Mouse (Mus musculus) neural tube, embryonic 11.5 days (tissue): ENCODE data around the gene Ehd1. TPM values are rescaled to one million over a fixed set of nuclear protein-coding genes. Genes with fewer than 3 reads are reported as not detected.
"Not testable (repeated sequence)": the region's sequence is repeated elsewhere in the genome, so short reads cannot be mapped to it uniquely, and the experiment has no call there.

Experiments
- ATAC-seq: fragments of 200-750 bp; cut with Nextera tagmentation; 2 replicates; pipeline ENCODE4 v1.8.0; 2017; ENCODE audit warnings: moderate number of reproducible peaks, mild to moderate bottlenecking, moderate TSS enrichment, moderate library complexity; ENCODE audit not compliant: insufficient read depth, low FRiP score, low TSS enrichment
- DNase-seq: peaks from one replicate; pipeline ENCODE4 v3.0.0-alpha.2; 2015; ENCODE audit warnings: low spot score
- H3K27ac ChIP-seq: fragments of 300-500 bp; sonication (generic); 2 replicates; pipeline ENCODE4 v1.5.1; 2014; ENCODE audit warnings: low read depth, mild to moderate bottlenecking, low read length
- H3K27me3 ChIP-seq: fragments of 300-500 bp; sonication (generic); 2 replicates; pipeline ENCODE4 v1.6.1; 2014; ENCODE audit warnings: mild to moderate bottlenecking, low read length, mixed read lengths; ENCODE audit not compliant: control insufficient read depth, insufficient read depth
- H3K36me3 ChIP-seq: fragments of 300-500 bp; sonication (generic); 2 replicates; pipeline ENCODE4 v1.6.1; 2014; ENCODE audit warnings: mild to moderate bottlenecking, low read length, moderate library complexity, mixed read lengths; ENCODE audit not compliant: control insufficient read depth, insufficient read depth
- H3K4me1 ChIP-seq: fragments of 300-500 bp; sonication (generic); 2 replicates; pipeline ENCODE4 v1.6.1; 2014; ENCODE audit warnings: low read length, mixed read lengths; ENCODE audit not compliant: control insufficient read depth, insufficient read depth
- H3K4me2 ChIP-seq: fragments of 300-500 bp; sonication (generic); 2 replicates; pipeline ENCODE4 v1.6.1; 2014; ENCODE audit warnings: low read depth, mild to moderate bottlenecking, moderate library complexity
- H3K4me3 ChIP-seq: fragments of 300-500 bp; sonication (generic); 2 replicates; pipeline ENCODE4 v1.5.1; 2014; ENCODE audit warnings: low read depth, low read length
- H3K9ac ChIP-seq: fragments of 300-500 bp; sonication (generic); 2 replicates; pipeline ENCODE4 v1.6.1; 2014; ENCODE audit warnings: mild to moderate bottlenecking, low read length
- H3K9me3 ChIP-seq: fragments of 300-500 bp; sonication (generic); 2 replicates; pipeline ENCODE4 v1.6.1; 2016; ENCODE audit warnings: low read length; ENCODE audit not compliant: control insufficient read depth
- WGBS: fragments of 180-500 bp; shearing (Covaris S2); extraction: QIAGEN DNeasy Blood & Tissue Kit; methylation state at CpG from one replicate; pipeline ENCODE4 v1.1.7; 2014; 5-methylcytosine and 5-hydroxymethylcytosine counted together
- polyA plus RNA-seq: library from polyadenylated mRNA; unstranded; fragments of >200 nt; fragmentation: Nextera tagmentation; extraction: Ambion mirVana; gene quantifications from 2 replicates; pipeline ENCODE4 v1.2.1, GENCODE M21; 2014

Ehd1 gene
- polyA plus RNA-seq, 1 experiment from 2014 or later: 82.2 TPM

DNA sequence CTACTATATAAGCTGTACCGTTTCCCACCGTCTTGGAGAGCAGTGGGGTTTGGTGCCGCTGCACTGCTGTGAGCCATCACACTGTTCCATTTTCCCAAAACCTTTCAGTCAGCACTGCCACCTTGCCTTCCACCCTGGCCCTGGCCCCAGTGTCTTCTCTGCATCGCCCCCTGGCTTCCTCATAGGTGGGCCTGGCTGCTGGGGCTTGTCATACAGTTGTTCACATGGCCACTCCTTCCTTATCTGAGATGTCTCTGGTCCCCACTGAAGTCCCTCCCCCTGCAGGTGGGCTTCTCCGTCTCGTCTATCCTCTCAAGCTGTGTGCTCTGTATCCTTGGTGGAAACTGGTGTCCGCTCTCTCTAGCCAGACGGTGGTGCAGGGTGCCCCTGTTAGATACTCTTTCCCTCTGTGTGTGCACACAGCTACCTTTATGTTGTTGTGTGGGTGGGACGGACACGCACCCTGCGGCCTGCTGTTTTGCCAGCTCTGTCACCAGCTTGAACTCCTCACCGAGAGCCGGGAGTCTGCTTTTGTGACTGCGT lies 13.2 kb downstream of the Ehd1 start:
- DNase-seq (no peak), ATAC-seq (no peak)
- H3K9ac ChIP-seq: no peak overlapping the region
- H3K4me1 ChIP-seq: no peaks in the 10 kb centered on the region
- H3K27me3 ChIP-seq: no peaks in the 10 kb centered on the region
- peaks cover 13% of the 10 kb centered on the region for H3K36me3 ChIP-seq
- H3K4me3 ChIP-seq: no peak overlapping the region
- 92% methylated on average over 14 of the region's 14 CpGs for WGBS
- no peak overlapping the region for H3K27ac ChIP-seq
- H3K4me2 ChIP-seq: no peak overlapping the region
- no peaks in the 10 kb centered on the region for H3K9me3 ChIP-seq

DNA sequence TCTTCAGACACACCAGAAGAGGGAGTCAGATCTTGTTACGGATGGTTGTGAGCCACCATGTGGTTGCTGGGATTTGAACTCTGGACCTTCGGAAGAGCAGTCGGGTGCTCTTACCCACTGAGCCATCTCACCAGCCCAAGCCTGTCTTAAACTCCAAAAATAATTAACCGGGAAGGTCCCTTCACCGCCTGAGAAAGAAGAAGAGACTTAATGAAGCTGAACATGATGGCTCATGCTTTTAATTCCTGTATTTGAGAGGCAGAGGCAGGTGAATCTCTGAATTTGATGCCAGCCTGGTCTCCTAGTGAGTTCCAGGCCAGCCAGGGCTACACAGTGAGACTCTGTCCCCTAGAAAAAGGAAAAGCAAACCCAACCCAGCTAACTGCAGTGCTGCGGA lies 14.2 kb downstream of the Ehd1 start:
- not testable (repeated sequence) for H3K4me1 ChIP-seq, DNase-seq, H3K27ac ChIP-seq, H3K9ac ChIP-seq, H3K4me3 ChIP-seq, H3K9me3 ChIP-seq, ATAC-seq, H3K27me3 ChIP-seq, H3K4me2 ChIP-seq
- WGBS: 94% methylated on average over 5 of the region's 6 CpGs
- H3K36me3 ChIP-seq: peaks cover 22% of the 10 kb centered on the region

DNA sequence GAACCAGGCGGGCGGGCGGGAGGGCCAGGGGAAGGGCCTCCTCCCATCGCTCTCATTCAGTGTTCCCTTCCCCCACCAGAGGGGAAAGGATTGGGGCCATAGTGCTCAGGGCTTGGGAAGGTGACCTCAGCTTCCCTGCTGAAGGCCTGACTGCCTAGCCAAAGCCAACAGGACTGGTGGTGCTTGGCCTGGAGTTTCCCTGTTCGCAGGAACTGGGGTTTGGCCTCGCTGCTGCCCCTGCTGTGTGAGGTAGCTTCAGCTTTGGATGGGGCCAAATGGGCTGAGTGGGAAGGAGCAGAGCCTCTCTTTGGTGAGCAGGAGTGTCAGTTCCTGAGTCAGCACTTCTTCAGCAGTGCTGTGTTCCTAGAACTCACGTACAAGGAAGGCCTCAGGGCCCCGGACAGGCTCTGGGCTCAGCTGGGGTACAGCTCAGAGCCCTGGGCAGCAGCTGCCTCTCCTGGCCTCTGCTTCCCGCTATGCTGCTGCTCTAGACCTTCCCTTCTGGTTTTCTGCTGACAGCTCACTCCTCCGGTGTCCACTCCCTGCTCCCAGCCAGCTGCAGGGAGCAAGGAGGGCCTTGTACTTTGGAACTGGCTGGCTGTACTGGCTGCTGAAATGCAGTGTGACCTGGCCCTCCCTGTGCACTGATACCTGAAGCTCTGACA lies 14.7 kb downstream of the Ehd1 start:
- Histone ChIP-seq H3K4me2 (no peak overlapping the region), H3K4me3 (no peak overlapping the region), H3K4me1 (no peaks in the 10 kb centered on the region), H3K27me3 (no peaks in the 10 kb centered on the region), H3K9ac (no peak overlapping the region), H3K36me3 (peaks cover 24% of the 10 kb centered on the region), H3K27ac (no peak overlapping the region), H3K9me3 (no peaks in the 10 kb centered on the region)
- DNase-seq (no peak), ATAC-seq (no peak)
- WGBS: 73% methylated on average over 10 of the region's 10 CpGs

DNA sequence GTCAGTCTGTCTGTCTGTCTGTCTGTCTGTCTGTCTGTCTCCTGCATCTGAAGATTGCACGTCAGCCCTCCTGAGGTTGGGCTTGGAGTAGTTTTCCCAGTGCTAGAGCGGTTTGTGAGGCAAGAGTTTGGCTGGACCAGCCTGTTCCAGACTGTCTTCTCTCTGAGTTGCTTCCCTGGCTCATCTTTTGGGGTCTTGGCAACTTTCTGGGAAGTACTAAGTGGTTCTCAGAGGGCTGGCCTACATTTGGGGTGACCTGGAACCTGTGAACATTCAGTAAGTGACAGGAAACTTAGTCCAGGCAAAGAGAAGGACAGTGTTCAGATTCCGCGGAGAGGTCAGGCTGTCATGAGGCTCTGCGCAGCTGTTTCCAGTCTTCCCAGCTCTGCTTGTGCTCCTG lies 15.7 kb downstream of the Ehd1 start:
- no peak for DNase-seq
- Histone ChIP-seq H3K9ac (no peak overlapping the region), H3K4me3 (no peak overlapping the region), H3K27me3 (no peaks in the 10 kb centered on the region), H3K4me1 (no peaks in the 10 kb centered on the region), H3K9me3 (no peaks in the 10 kb centered on the region), H3K4me2 (no peak overlapping the region), H3K36me3 (peaks cover 28% of the 10 kb centered on the region), H3K27ac (no peak overlapping the region)
- no peak for ATAC-seq
- WGBS: 86% methylated on average over 5 of the region's 5 CpGs

DNA sequence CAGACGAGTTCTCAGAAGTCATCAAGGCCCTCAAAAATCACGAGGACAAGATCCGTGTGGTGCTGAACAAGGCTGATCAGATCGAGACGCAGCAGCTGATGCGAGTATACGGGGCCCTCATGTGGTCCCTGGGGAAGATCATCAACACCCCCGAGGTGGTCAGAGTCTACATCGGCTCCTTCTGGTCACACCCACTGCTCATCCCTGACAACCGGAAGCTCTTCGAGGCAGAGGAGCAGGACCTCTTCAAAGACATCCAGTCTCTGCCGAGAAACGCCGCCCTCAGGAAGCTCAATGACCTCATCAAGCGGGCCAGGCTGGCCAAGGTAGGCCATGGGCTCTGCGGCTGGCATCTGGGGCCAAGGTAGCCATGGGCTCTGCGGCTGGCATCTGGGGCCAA lies 17.8 kb downstream of the Ehd1 start:
- Histone ChIP-seq H3K36me3 (peaks cover 39% of the 10 kb centered on the region), H3K4me2 (no peak overlapping the region), H3K27me3 (no peaks in the 10 kb centered on the region), H3K9me3 (no peaks in the 10 kb centered on the region), H3K27ac (no peak overlapping the region), H3K9ac (no peak overlapping the region), H3K4me3 (no peak overlapping the region), H3K4me1 (no peaks in the 10 kb centered on the region)
- 94% methylated on average over 17 of the region's 17 CpGs for WGBS
- no peak for DNase-seq
- no peak for ATAC-seq

DNA sequence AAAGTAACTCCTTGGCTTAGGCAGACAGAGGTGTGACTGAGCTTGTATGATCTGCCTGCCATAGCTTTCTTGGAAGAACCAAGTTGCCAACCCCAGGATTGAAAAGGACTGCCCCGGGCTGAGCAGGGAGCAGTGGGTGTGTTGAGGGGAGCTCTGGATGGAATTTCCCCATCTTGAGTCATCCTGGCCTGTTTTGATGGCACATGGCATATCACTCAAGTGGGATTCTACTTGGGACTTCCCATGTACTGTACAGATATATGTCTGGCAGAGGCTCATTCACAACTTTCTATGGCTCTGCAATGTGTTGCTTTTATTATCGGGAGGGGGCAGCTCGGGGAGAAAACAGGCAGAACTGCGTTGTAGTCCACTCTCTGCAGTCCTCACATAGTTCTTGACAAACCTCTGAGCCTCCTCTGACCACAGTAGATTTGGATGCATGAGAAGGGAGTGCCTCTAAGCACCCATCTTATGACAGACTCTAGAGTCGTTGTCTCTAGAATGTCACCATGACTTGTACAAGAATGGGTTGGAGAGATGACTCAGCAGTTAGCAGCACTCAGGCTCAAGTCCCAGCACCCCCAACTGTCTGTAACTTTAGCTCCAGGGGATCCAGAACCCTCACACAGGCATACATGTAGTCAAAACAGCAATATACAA lies 20.2 kb downstream of the Ehd1 start:
- 0 out of 2 replicates have a peak overlapping the region, but pooled peaks have one; percentile 14 for H3K27ac ChIP-seq
- H3K36me3 ChIP-seq: peaks cover 39% of the 10 kb centered on the region
- H3K9me3 ChIP-seq: no peaks in the 10 kb centered on the region
- H3K4me3 ChIP-seq: no peak overlapping the region
- WGBS: 93% methylated on average over 5 of the region's 5 CpGs
- DNase-seq (no peak), ATAC-seq (no peak)
- H3K4me2 ChIP-seq: no peak overlapping the region
- no peak overlapping the region for H3K9ac ChIP-seq
- H3K4me1 ChIP-seq: peaks cover 4% of the 10 kb centered on the region; the same call in 1 of the 2 replicates
- no peaks in the 10 kb centered on the region for H3K27me3 ChIP-seq

DNA sequence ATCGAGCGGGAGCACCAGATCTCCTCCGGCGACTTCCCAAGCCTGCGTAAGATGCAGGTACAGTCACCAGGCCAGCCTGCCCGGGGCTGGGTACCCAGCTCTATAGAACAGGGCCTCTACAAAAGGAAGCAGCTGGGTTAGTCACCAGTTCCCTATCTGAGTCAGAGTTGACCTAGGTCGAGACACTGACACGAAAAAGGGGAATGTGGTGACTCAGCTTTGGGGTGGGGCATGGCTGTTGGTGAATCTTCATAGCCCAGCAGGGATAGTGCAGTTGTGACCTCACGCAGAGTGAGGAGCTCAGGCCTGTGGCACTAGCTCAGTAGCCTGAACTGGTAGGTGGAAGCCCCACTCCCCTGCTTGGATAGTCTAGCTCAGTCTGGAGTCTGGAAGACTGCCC lies 21.1 kb downstream of the Ehd1 start:
- WGBS: 88% methylated on average over 9 of the region's 9 CpGs
- H3K4me2 ChIP-seq: no peak overlapping the region
- H3K27ac ChIP-seq: no peak overlapping the region
- ATAC-seq: no peak
- peaks cover 39% of the 10 kb centered on the region for H3K36me3 ChIP-seq
- no peaks in the 10 kb centered on the region for H3K27me3 ChIP-seq
- no peak overlapping the region for H3K9ac ChIP-seq
- peaks cover 4% of the 10 kb centered on the region; the same call in 1 of the 2 replicates for H3K4me1 ChIP-seq
- no peak for DNase-seq
- no peaks in the 10 kb centered on the region for H3K9me3 ChIP-seq
- H3K4me3 ChIP-seq: no peak overlapping the region

DNA sequence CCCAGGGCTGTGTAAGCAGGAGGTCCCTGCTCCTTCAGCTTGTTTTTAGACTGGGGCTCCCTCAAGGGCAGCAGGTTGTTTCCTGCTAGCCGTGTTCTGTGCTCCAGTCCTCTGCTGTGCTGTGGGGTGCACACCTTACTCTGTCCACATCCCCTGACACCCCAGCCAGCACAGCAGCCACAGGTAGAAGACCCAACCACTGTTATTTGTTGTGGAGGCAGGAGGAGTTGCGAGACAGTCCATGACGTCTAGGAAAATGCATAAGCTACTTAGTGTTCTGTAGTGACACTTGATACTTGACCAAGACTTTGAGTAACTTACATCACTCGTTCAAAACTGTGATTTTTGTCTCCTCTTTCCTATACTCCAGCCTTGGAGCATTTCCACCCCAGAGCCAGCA lies 22.5 kb downstream of the Ehd1 start:
- peaks cover 38% of the 10 kb centered on the region for H3K36me3 ChIP-seq
- peaks cover 4% of the 10 kb centered on the region; the same call in 1 of the 2 replicates for H3K4me1 ChIP-seq
- no peak overlapping the region for H3K9ac ChIP-seq
- H3K27ac ChIP-seq: no peak overlapping the region
- DNase-seq (no peak), ATAC-seq (no peak)
- H3K27me3 ChIP-seq: no peaks in the 10 kb centered on the region
- no peaks in the 10 kb centered on the region for H3K9me3 ChIP-seq
- 83% methylated on average over 4 of the region's 4 CpGs for WGBS
- H3K4me2 ChIP-seq: no peak overlapping the region
- no peak overlapping the region for H3K4me3 ChIP-seq
